Mouse (Mus musculus): ENCODE measurements at regions not wholly inside any gene's neighbourhood (a gene's known extent, or its start where the extent isn't known, plus 50 kb on each side); places are given as distances from the start of the nearest gene placed in this dataset.

DNA sequence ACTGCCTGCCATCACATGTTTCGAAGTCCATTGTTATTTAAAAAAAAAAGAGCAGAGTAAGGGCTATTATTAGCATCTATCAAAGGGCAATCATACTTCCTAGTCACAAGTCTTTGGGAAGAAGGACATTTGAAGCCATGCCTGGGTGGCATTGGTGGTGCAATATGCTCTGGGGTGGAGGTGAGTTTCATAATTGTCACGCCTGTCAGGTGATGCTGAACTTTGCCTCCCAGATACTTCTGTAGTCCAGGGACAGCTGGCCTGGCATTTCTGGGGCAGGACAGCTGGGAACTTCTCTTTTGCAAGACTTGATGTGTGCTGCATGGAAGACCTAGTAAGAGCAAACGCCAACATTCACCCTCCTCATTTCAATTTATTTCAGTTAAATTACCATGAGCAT, 161.0 kb upstream of the Jun start:
- no peak for TF ChIP-seq GATA1 (IDR thresholded peaks at IDR 0.05; ENCODE audit: low read length)

DNA sequence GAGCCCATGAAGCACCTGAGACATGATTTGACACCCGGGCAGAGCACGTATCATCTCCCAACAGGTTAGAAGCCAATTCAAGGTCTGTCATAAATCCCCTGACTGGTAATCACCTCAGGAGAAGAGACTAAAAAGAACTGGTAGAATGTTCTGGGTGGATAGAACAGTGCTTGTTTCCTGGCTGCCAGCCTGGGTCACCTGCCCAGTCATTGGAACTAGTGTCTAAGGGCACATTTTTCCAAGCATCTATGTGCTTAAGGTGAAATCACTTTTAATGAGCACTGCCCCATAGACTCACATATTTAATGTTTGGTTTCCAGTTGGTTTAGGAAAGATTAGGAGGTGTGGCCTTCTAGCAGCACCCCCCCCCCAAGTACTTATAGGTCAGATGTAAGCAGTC, 162.0 kb upstream of the Jun start:
- no peak for TF ChIP-seq GATA1 (IDR thresholded peaks at IDR 0.05; ENCODE audit: low read length)

GRCm38 (mm10) chr4:95215187-95215586, 163.2 kb upstream of the Jun start:
- no peak for TF ChIP-seq GATA1 (IDR thresholded peaks at IDR 0.05; ENCODE audit: low read length)

- TF ChIP-seq GATA1 (IDR thresholded peaks at IDR 0.05; ENCODE audit: low read length), result no peak
Measured at GRCm38 (mm10) chr4:95230461-95230860, 178.4 kb upstream of the Jun start.

- no peak for TF ChIP-seq GATA1 (IDR thresholded peaks at IDR 0.05; ENCODE audit: low read length)
Measured at GRCm38 (mm10) chr4:95233034-95233433, 181.0 kb upstream of the Jun start.

GRCm38 (mm10) chr4:95234030-95234555, 182.1 kb upstream of the Jun start:
- no peak for TF ChIP-seq GATA1 (IDR thresholded peaks at IDR 0.05; ENCODE audit: low read length)

GRCm38 (mm10) chr4:95247977-95248376, 196.0 kb upstream of the Jun start:
- TF ChIP-seq GATA1 (IDR thresholded peaks at IDR 0.05; ENCODE audit: low read length), result no peak

- no peak for TF ChIP-seq GATA1 (IDR thresholded peaks at IDR 0.05; ENCODE audit: low read length)
Measured at GRCm38 (mm10) chr4:95249031-95249430, 197.0 kb upstream of the Jun start.

- no peak for TF ChIP-seq GATA1 (IDR thresholded peaks at IDR 0.05; ENCODE audit: low read length)
Measured at GRCm38 (mm10) chr4:95250083-95250482, 198.1 kb upstream of the Jun start.

DNA sequence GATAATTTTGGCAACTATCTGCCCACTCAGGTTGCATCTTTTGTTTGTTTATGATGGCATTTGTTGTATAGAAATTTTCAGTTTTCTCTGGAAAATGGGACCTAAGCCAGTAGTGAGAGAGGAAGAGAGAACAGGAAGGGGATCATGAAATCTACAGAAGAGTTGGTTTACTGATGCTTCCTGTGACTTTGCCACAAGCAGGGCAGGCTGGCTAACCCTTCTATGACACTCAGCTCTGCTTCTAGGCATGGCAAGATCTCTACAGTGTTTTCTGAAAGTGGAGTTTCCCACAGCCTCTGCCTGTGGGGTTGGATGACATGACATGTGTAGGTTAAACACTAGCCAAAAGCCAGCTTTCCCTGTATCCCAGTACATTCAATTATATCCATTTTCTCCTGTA, 217.7 kb upstream of the Jun start:
- no peak for TF ChIP-seq GATA1 (IDR thresholded peaks at IDR 0.05; ENCODE audit: low read length)

DNA sequence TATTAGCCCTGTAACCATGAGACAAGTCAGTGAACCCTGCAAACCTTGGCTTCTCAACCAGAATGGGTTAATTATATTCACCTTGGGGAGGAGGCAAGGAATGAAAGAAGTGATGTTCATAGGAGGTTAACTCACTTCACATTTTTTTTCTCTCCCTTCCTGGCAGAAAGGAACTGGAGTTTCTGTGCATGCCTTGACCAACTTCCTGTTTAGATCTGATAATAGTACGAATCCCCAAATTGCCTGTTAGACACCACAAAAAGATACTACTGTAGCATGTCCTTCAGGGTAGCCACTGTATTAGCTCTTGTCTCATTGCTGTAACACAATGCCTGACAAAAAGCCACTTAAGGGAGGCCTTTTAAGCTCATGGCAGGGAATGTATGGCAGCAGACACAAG, 218.4 kb upstream of the Jun start:
- no peak for TF ChIP-seq GATA1 (IDR thresholded peaks at IDR 0.05; ENCODE audit: low read length)

GRCm38 (mm10) chr4:95276231-95276630, 224.2 kb upstream of the Jun start:
- TF ChIP-seq GATA1 (IDR thresholded peaks at IDR 0.05; ENCODE audit: low read length), result no peak

DNA sequence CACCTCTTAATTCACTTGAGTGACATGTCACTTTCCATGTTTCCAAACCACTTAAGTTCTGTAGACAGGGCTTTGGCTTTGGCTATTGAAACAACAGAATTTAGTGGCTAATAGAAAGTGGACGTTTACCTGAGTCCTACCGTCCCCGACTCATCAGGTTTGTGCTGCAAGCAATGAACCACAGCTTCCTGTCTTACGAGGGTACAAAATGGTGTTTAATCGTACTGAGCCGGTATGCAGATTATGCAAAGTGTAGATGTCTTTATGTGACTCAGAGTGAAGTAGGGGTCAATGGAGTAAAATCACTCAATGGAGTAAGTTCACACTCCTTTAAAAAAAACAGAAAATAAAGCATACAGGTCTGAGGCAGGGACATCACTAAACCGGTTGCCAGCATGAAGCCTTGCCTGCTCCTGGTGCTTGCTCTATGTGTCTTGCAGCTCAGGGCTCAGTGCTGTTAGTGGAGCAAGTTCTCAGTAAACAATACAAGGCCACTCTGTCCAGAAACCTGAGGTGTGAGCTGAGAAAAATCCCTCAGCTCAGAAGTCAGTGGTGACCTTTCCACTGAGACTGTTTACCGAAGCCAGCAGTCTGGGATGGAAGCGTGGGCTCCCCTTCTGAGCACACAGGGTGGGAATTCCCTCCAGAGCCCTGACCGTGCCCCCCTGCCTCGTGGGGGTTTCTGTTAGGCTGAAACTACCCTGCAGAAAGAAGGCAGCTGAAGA, 226.1 kb upstream of the Jun start:
- no peak for TF ChIP-seq GATA1 (IDR thresholded peaks at IDR 0.05; ENCODE audit: low read length)

DNA sequence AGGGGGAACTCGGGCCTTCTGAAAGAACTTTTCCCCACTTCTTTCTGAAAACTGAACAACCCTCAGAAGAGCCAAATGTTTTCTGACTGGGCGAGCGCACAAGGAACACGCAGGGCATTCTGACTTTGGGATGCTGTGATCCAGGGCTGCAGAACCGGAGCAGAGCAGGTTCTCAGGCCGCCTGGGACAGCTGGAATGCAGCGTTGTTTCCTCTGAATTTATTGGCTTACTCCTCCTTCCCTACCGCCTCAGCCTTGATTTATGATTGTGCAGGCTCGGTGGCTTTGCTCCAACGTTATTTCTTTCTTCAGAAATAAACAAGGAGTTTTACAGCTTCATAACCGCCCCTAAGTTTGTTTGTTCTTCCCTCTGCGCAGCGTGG, 226.7 kb upstream of the Jun start:
- no peak for TF ChIP-seq GATA1 (IDR thresholded peaks at IDR 0.05; ENCODE audit: low read length)

- no peak for TF ChIP-seq GATA1 (IDR thresholded peaks at IDR 0.05; ENCODE audit: low read length)
Measured at GRCm38 (mm10) chr4:95279200-95279599, 227.2 kb upstream of the Jun start.

DNA sequence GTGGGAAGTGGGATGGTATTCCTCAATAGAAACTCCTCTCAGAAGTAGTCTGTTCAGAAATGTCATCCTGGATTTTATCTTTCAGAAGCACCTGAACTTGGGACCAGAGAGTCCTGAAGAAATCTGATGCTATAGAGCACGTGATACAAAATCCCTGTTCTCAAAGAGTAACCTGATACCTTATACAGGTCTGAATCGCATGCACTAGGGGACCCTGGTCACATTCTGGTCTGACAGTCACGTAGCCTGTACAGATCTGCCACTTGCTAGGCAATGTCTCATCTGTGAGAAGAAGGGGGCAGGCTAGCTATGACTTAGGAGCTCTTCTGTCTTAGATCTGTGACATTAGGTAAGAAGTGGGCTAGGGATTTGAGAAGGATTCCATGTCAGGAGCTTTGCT, 230.1 kb upstream of the Jun start:
- TF ChIP-seq GATA1 (IDR thresholded peaks at IDR 0.05; ENCODE audit: low read length), result no peak

- TF ChIP-seq GATA1 (IDR thresholded peaks at IDR 0.05; ENCODE audit: low read length), result no peak
Measured at GRCm38 (mm10) chr4:95283789-95284188, 231.8 kb upstream of the Jun start.

GRCm38 (mm10) chr4:95284192-95284591, 232.2 kb upstream of the Jun start:
- TF ChIP-seq GATA1 (IDR thresholded peaks at IDR 0.05; ENCODE audit: low read length), result no peak

Measured in G1E-ER4 (cell line).